ENCODE assay signal across 8 mouse cellular contexts in the genomic region with DNA sequence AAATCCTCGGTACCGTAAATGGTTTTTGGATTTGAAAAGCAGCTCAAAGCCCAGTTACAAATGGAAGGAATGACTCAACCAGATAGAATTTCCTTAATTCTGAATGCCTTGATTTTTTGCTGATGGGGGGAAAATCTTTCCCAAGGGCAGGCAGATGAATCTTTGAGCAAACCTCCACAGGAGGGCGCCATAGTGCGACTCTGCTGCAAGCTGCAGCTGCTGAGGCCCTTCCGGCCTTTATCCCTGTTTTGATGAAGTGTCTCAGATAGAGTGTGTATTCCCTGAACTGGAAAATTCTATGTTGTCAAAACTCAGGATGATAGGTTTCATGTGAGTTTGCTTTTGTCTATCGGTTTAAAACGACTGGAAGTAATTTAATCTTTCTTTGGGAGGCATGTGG.
A peak's percentile ranks its signal among the peaks of the same experiment; 100 is the strongest.
DNase-seq lines count a peak whose midpoint lies in the region; ATAC-seq lines count a peak whose summit lies in the region.

No protein-coding gene starts in this region.

- peak; percentile 76 for DNase-seq in CD4-positive, CD25-positive, alpha-beta regulatory T cell, adult 2 months (ENCODE audit: low read depth, low spot score)
- peak; percentile 96 for DNase-seq in NIH3T3 (ENCODE audit: low read depth)
- peak; percentile 23 to 54 for DNase-seq in heart, adult 9 months (ENCODE audit: low spot score in 2 of 2)
- DNase-seq in layer of hippocampus, postnatal 25 days (ENCODE audit: extremely low spot score in 1 of 2, low spot score in 1 of 2) = peak; percentile 62 to 90
- peak; percentile 43 to 82 for DNase-seq in spleen, postnatal 4 days (ENCODE audit: low spot score in 2 of 2)

- no peak for ATAC-seq in CD4-positive, CD25-positive, alpha-beta regulatory T cell, adult 4 months
- peak; percentile 81 for ATAC-seq in common myeloid progenitor, adult 5-6 weeks (replicated peaks; ENCODE audit: low read depth, poor library complexity, severe bottlenecking)
- peak; percentile 59 for ATAC-seq in megakaryocyte, adult 5-6 weeks (ENCODE audit: poor library complexity, severe bottlenecking)

Comparison
In these comparisons a context has a peak if more than half of its experiments do, and no peak if none do; other contexts are left out.
1. DNase-seq: peak in every context shown above with its lines; median percentile 96 in NIH3T3; 76 in CD4-positive, CD25-positive, alpha-beta regulatory T cell, adult 2 months; 76 in layer of hippocampus, postnatal 25 days; 62 in spleen, postnatal 4 days; 38 in heart, adult 9 months.